Mouse (Mus musculus) neural tube, embryonic 15.5 days (tissue): ENCODE data around the gene Crybg2. TPM values are rescaled to one million over a fixed set of nuclear protein-coding genes. Genes with fewer than 3 reads are reported as not detected.

Experiments used
- ATAC-seq: fragments of 200-750 bp; cut with Nextera tagmentation; 2 replicates; pipeline ENCODE4 v1.8.0; 2017; ENCODE audit warnings: mild to moderate bottlenecking, moderate TSS enrichment, moderate library complexity; ENCODE audit not compliant: low FRiP score
- H3K27ac ChIP-seq: fragments of 300-500 bp; sonication (generic); replicated peaks from 2 replicates; pipeline ENCODE4 v1.5.1; 2015; ENCODE audit warnings: mild to moderate bottlenecking, inconsistent platforms
- H3K27me3 ChIP-seq: fragments of 300-500 bp; sonication (generic); replicated peaks from 2 replicates; pipeline ENCODE4 v1.6.1; 2015; ENCODE audit warnings: inconsistent platforms
- H3K36me3 ChIP-seq: fragments of 300-500 bp; sonication (generic); 2 replicates; pipeline ENCODE4 v1.6.1; 2015; ENCODE audit warnings: inconsistent platforms
- H3K4me1 ChIP-seq: fragments of 300-500 bp; sonication (generic); 2 replicates; pipeline ENCODE4 v1.6.1; 2015; ENCODE audit warnings: inconsistent platforms
- H3K4me2 ChIP-seq: fragments of 300-500 bp; sonication (generic); 2 replicates; pipeline ENCODE4 v1.6.1; 2015; ENCODE audit warnings: inconsistent platforms, mild to moderate bottlenecking, moderate library complexity
- H3K4me3 ChIP-seq: fragments of 300-500 bp; sonication (generic); replicated peaks from 2 replicates; pipeline ENCODE4 v1.5.1; 2015; ENCODE audit warnings: mild to moderate bottlenecking, inconsistent platforms
- H3K9ac ChIP-seq: fragments of 300-500 bp; sonication (generic); replicated peaks from 2 replicates; pipeline ENCODE4 v1.6.1; 2015; ENCODE audit warnings: mild to moderate bottlenecking, inconsistent platforms
- H3K9me3 ChIP-seq: fragments of 300-500 bp; sonication (generic); replicated peaks from 2 replicates; pipeline ENCODE4 v1.6.1; 2016; ENCODE audit warnings: inconsistent platforms
- WGBS: fragments of 180-500 bp; shearing (Covaris S2); methylation state at CpG from one replicate; pipeline ENCODE4 v1.1.7; 2015; ENCODE audit warnings: mixed read lengths; 5-methylcytosine and 5-hydroxymethylcytosine counted together
- polyA plus RNA-seq: library from polyadenylated mRNA; unstranded; fragments of >200 nt; fragmentation: Nextera tagmentation; extraction: Ambion mirVana; gene quantifications from 2 replicates; pipeline ENCODE4 v1.2.1, GENCODE M21; 2015

Crybg2 gene
- polyA plus RNA-seq, 1 experiment from 2014 or later, result 3.7 TPM

GRCm38 (mm10) chr4:134100245-134100644 is 39.6 kb downstream of the Crybg2 start:
- Histone ChIP-seq H3K36me3 (no peaks in the 10 kb centered on the region), H3K4me2 (no peak overlapping the region), H3K27ac (no peak overlapping the region), H3K27me3 (no peaks in the 10 kb centered on the region), H3K9ac (no peak overlapping the region), H3K4me1 (peaks cover 9% of the 10 kb centered on the region), H3K4me3 (no peak overlapping the region), H3K9me3 (no peaks in the 10 kb centered on the region)
- ATAC-seq, result no peak
- 86% methylated on average over 4 of the region's 4 CpGs for WGBS

- WGBS, result 17% methylated on average over 34 of the region's 34 CpGs
- ATAC-seq, result peak; percentile 97
- Histone ChIP-seq H3K9ac (peak within 1 kb of the TSS; percentile 77), H3K4me3 (peak within 1 kb of the TSS; percentile 91), H3K9me3 (no peaks in the 10 kb centered on the region), H3K36me3 (no peaks in the 10 kb centered on the region), H3K27me3 (no peaks in the 10 kb centered on the region), H3K27ac (0 out of 2 replicates have a peak within 1 kb of the TSS, but pooled peaks have one; percentile 33), H3K4me2 (peak within 1 kb of the TSS; percentile 74), H3K4me1 (peaks cover 9% of the 10 kb centered on the region)
Measured at GRCm38 (mm10) chr4:134101979-134102741, 41.5 kb downstream of the Crybg2 start, which contains the start of gene Ubxn11. Gene Ubxn11 (plus strand): TSS chr4:134102570.

- no peaks in the 10 kb centered on the region for H3K27me3 ChIP-seq
- H3K36me3 ChIP-seq, result no peaks in the 10 kb centered on the region
- peak; percentile 81 for ATAC-seq
- H3K4me3 ChIP-seq, result peak overlapping the region; percentile 91
- H3K27ac ChIP-seq, result 0 out of 2 replicates have a peak overlapping the region, but pooled peaks have one; percentile 33
- 3% methylated on average over 21 of the region's 21 CpGs for WGBS
- no peaks in the 10 kb centered on the region for H3K9me3 ChIP-seq
- peak overlapping the region; percentile 77 for H3K9ac ChIP-seq
- peak overlapping the region; percentile 74 for H3K4me2 ChIP-seq
- H3K4me1 ChIP-seq, result peaks cover 9% of the 10 kb centered on the region
Measured at GRCm38 (mm10) chr4:134102742-134103119, 42.1 kb downstream of the Crybg2 start.

GRCm38 (mm10) chr4:134106105-134106504 is 45.5 kb downstream of the Crybg2 start:
- ATAC-seq, result no peak
- Histone ChIP-seq H3K36me3 (no peaks in the 10 kb centered on the region), H3K9ac (no peak overlapping the region), H3K27ac (no peak overlapping the region), H3K4me1 (peaks cover 9% of the 10 kb centered on the region), H3K27me3 (no peaks in the 10 kb centered on the region), H3K4me3 (no peak overlapping the region), H3K4me2 (no peak overlapping the region), H3K9me3 (no peaks in the 10 kb centered on the region)
- WGBS, result 72% methylated on average over 7 of the region's 7 CpGs

GRCm38 (mm10) chr4:134107730-134108129 is 47.1 kb downstream of the Crybg2 start:
- no peak for ATAC-seq
- H3K9me3 ChIP-seq, result no peaks in the 10 kb centered on the region
- peaks cover 8% of the 10 kb centered on the region for H3K4me1 ChIP-seq
- H3K4me2 ChIP-seq, result no peak overlapping the region
- no peak overlapping the region for H3K4me3 ChIP-seq
- H3K9ac ChIP-seq, result no peak overlapping the region
- no peaks in the 10 kb centered on the region for H3K36me3 ChIP-seq
- H3K27ac ChIP-seq, result no peak overlapping the region
- H3K27me3 ChIP-seq, result no peaks in the 10 kb centered on the region
- WGBS, result 88% methylated on average over 7 of the region's 7 CpGs

- Histone ChIP-seq H3K27me3 (no peaks in the 10 kb centered on the region), H3K9me3 (no peaks in the 10 kb centered on the region), H3K27ac (no peak overlapping the region), H3K4me1 (peaks cover 5% of the 10 kb centered on the region), H3K4me3 (no peak overlapping the region), H3K9ac (no peak overlapping the region), H3K36me3 (no peaks in the 10 kb centered on the region), H3K4me2 (no peak overlapping the region)
- no peak for ATAC-seq
- 60% methylated on average over 5 of the region's 5 CpGs for WGBS
Measured at GRCm38 (mm10) chr4:134108196-134108595, 47.6 kb downstream of the Crybg2 start.

- no peak overlapping the region for H3K9ac ChIP-seq
- no peak overlapping the region for H3K4me2 ChIP-seq
- WGBS, result 39% methylated on average over 3 of the region's 3 CpGs
- no peak for ATAC-seq
- H3K27ac ChIP-seq, result no peak overlapping the region
- H3K27me3 ChIP-seq, result no peaks in the 10 kb centered on the region
- H3K4me3 ChIP-seq, result no peak overlapping the region
- H3K9me3 ChIP-seq, result no peaks in the 10 kb centered on the region
- H3K36me3 ChIP-seq, result no peaks in the 10 kb centered on the region
- H3K4me1 ChIP-seq, result peaks cover 6% of the 10 kb centered on the region; the same call in 1 of the 2 replicates
Measured at GRCm38 (mm10) chr4:134110653-134111052, 50.0 kb downstream of the Crybg2 start.

- no peaks in the 10 kb centered on the region for H3K27me3 ChIP-seq
- peaks cover 6% of the 10 kb centered on the region; the same call in 1 of the 2 replicates for H3K4me1 ChIP-seq
- no peak for ATAC-seq
- no peaks in the 10 kb centered on the region for H3K36me3 ChIP-seq
- WGBS, result 76% methylated on average over 6 of the region's 6 CpGs
- no peak overlapping the region for H3K9ac ChIP-seq
- H3K27ac ChIP-seq, result no peak overlapping the region
- H3K9me3 ChIP-seq, result no peaks in the 10 kb centered on the region
- no peak overlapping the region for H3K4me2 ChIP-seq
- H3K4me3 ChIP-seq, result no peak overlapping the region
Measured at GRCm38 (mm10) chr4:134112403-134112802, 51.8 kb downstream of the Crybg2 start.

- no peaks in the 10 kb centered on the region for H3K9me3 ChIP-seq
- H3K4me3 ChIP-seq, result no peak overlapping the region
- H3K4me1 ChIP-seq, result peaks cover 6% of the 10 kb centered on the region; the same call in 1 of the 2 replicates
- H3K9ac ChIP-seq, result no peak overlapping the region
- 63% methylated on average over 10 of the region's 10 CpGs for WGBS
- no peaks in the 10 kb centered on the region for H3K27me3 ChIP-seq
- no peak overlapping the region for H3K4me2 ChIP-seq
- no peaks in the 10 kb centered on the region for H3K36me3 ChIP-seq
- no peak for ATAC-seq
- no peak overlapping the region for H3K27ac ChIP-seq
Measured at GRCm38 (mm10) chr4:134113356-134113994, 52.9 kb downstream of the Crybg2 start.

- 94% methylated on average over 4 of the region's 4 CpGs for WGBS
- Histone ChIP-seq H3K9me3 (no peaks in the 10 kb centered on the region), H3K9ac (no peak overlapping the region), H3K4me2 (no peak overlapping the region), H3K4me1 (peaks cover 6% of the 10 kb centered on the region; the same call in 1 of the 2 replicates), H3K27ac (no peak overlapping the region), H3K4me3 (no peak overlapping the region), H3K27me3 (no peaks in the 10 kb centered on the region), H3K36me3 (no peaks in the 10 kb centered on the region)
- no peak for ATAC-seq
Measured at GRCm38 (mm10) chr4:134114038-134114437, 53.4 kb downstream of the Crybg2 start.

GRCm38 (mm10) chr4:134115215-134116144 is 54.9 kb downstream of the Crybg2 start:
- no peaks in the 10 kb centered on the region for H3K9me3 ChIP-seq
- H3K36me3 ChIP-seq, result no peaks in the 10 kb centered on the region
- H3K9ac ChIP-seq, result no peak overlapping the region
- no peak overlapping the region for H3K4me3 ChIP-seq
- H3K4me1 ChIP-seq, result peaks cover 6% of the 10 kb centered on the region; the same call in 1 of the 2 replicates
- H3K27me3 ChIP-seq, result no peaks in the 10 kb centered on the region
- no peak overlapping the region for H3K27ac ChIP-seq
- no peak overlapping the region for H3K4me2 ChIP-seq
- WGBS, result 90% methylated on average over 16 of the region's 16 CpGs
- ATAC-seq, result no peak
